Mouse (Mus musculus): ENCODE data around the gene Gm36245. TPM values are rescaled to one million over a fixed set of nuclear protein-coding genes. Genes with fewer than 3 reads are reported as not detected.

Gene Gm36245
- total RNA-seq, 2 experiments from 2014 or later, result not detected

Other genes starting within 250 kb of the Gm36245 start
- gene Apol7a, start 200.1 kb upstream of the Gm36245 start, total RNA-seq (2021), result not detected
- gene Apol9a, start 188.1 kb upstream of the Gm36245 start, total RNA-seq (2021), result not detected
- not detected for gene Apol7b, start 151.8 kb upstream of the Gm36245 start, total RNA-seq (2021)
- not detected for gene Apol10a, start 122.2 kb upstream of the Gm36245 start, total RNA-seq (2021)
- not detected for gene Apol11a, start 91.0 kb upstream of the Gm36245 start, total RNA-seq (2021)
- gene Apol7c, start 65.9 kb upstream of the Gm36245 start, total RNA-seq (2021), result not detected
- gene 1700025B11Rik, start 37.4 kb upstream of the Gm36245 start, total RNA-seq (2021), result not detected
- gene Apol10b, start 3.1 kb upstream of the Gm36245 start, total RNA-seq (2021), result under 1 TPM in 1 of 2 experiments, not detected in 1; 0.18 TPM
- not detected for gene Apol11b, start 44.0 kb downstream of the Gm36245 start, total RNA-seq (2021)
- not detected for gene Apol7e, start 99.6 kb downstream of the Gm36245 start, total RNA-seq (2021)
- gene Apol9b, start 129.8 kb downstream of the Gm36245 start, total RNA-seq (2021), result not detected
- 1 to 10 TPM; 8.0 to 8.9 TPM for gene Apol8, start 157.7 kb downstream of the Gm36245 start, total RNA-seq (2021)
- 10 to 100 TPM; 86.7 to 88.3 TPM for gene Myh9, start 242.9 kb downstream of the Gm36245 start, total RNA-seq (2021)